ENCODE assay signal across 8 mouse cellular contexts in genomic region chr17:3792597-3792996, GRCm38 (mm10).
A peak's percentile ranks its signal among the peaks of the same experiment; 100 is the strongest.
DNase-seq lines count a peak whose midpoint lies in the region; ATAC-seq and TF ChIP-seq lines count a peak whose summit lies in the region.

No protein-coding gene starts in this region.

- no peaks in the 10 kb centered on the region for H3K4me1 ChIP-seq in cortical plate, adult 2 months (ENCODE audit: control insufficient read depth, insufficient read depth, low read length)
- no peaks in the 10 kb centered on the region for H3K4me1 ChIP-seq in limb, embryonic 14.5 days (ENCODE audit: control insufficient read depth, insufficient read depth, low read length)

- H3K27me3 ChIP-seq in limb, embryonic 14.5 days (ENCODE audit: control insufficient read depth, insufficient read depth, low read length): no peaks in the 10 kb centered on the region

- no peak for ATAC-seq in limb, embryonic 14.5 days (ENCODE audit: low FRiP score, low read depth)

- no peak overlapping the region for H3K27ac ChIP-seq in cortical plate, adult 2 months (ENCODE audit: insufficient read depth, low read length)
- H3K27ac ChIP-seq in limb, embryonic 14.5 days (replicated peaks; ENCODE audit: low read depth, low read length): no peak overlapping the region

- TF ChIP-seq CTCF in cortical plate, adult 2 months (IDR thresholded peaks at IDR 0.05; ENCODE audit: extremely low read depth, insufficient read depth, low read length): peak; percentile 51

- H3K9ac ChIP-seq in limb, embryonic 14.5 days (ENCODE audit: low read depth, low read length, severe bottlenecking): no peak overlapping the region

- peak; percentile 5 for DNase-seq in gastrocnemius, postnatal 10 days
- no peak for DNase-seq in gastrocnemius, postnatal 4 days (ENCODE audit: low spot score in 2 of 2)
- DNase-seq in ES-CJ7 (ENCODE audit: low read depth, low spot score): peak; percentile 31
- peak; percentile 11 for DNase-seq in induced T-regulatory cell, adult 2 months (ENCODE audit: low read depth)
- DNase-seq in limb, embryonic 14.5 days (ENCODE audit: low spot score): peak; percentile 15
- DNase-seq in right cerebral cortex, adult 2 months (ENCODE audit: low spot score in 2 of 2): peak; percentile 19 to 34
- no peak for DNase-seq in gastrocnemius, postnatal 25 days

- H3K9me3 ChIP-seq in limb, embryonic 14.5 days (ENCODE audit: control insufficient read depth, low read length): no peaks in the 10 kb centered on the region

- H3K36me3 ChIP-seq in limb, embryonic 14.5 days (ENCODE audit: control insufficient read depth, insufficient read depth, low read length): no peaks in the 10 kb centered on the region

- no peak overlapping the region for H3K4me2 ChIP-seq in limb, embryonic 14.5 days (replicated peaks; ENCODE audit: low read depth, low read length, severe bottlenecking)

- WGBS in limb, embryonic 14.5 days: 18% methylated on average over 2 of the region's 2 CpGs

- no peak overlapping the region for H3K4me3 ChIP-seq in cortical plate, adult 2 months (ENCODE audit: insufficient read depth, low read length)
- no peak overlapping the region for H3K4me3 ChIP-seq in limb, embryonic 14.5 days (replicated peaks; ENCODE audit: low read length)

- no peak for TF ChIP-seq POLR2A in cortical plate, adult 2 months (IDR thresholded peaks at IDR 0.05; ENCODE audit: extremely low read depth, insufficient read depth, low read length)
- no peak for TF ChIP-seq POLR2A in limb, embryonic 14.5 days (IDR thresholded peaks at IDR 0.05; ENCODE audit: borderline replicate concordance, extremely low read depth, insufficient read depth, insufficient read length)

Comparison
In these comparisons a context has a peak if more than half of its experiments do, and no peak if none do; other contexts are left out.
1. DNase-seq: peak in gastrocnemius, postnatal 10 days (single experiment), ES-CJ7 (single experiment), induced T-regulatory cell, adult 2 months (single experiment), limb, embryonic 14.5 days (single experiment) and right cerebral cortex, adult 2 months (2 of 2); none in gastrocnemius, postnatal 4 days (0 of 2) and gastrocnemius, postnatal 25 days (single experiment).